Mouse (Mus musculus) stomach, embryonic 14.5 days (tissue): ENCODE measurements around the gene Klrg1. TPM values are rescaled to one million over a fixed set of nuclear protein-coding genes. Genes with fewer than 3 reads are reported as not detected.

Experiments
- ATAC-seq: fragments of 200-750 bp; cut with Nextera tagmentation; 2 replicates; pipeline ENCODE4 v1.8.0; 2017; ENCODE audit warnings: low read depth, moderate TSS enrichment; ENCODE audit not compliant: insufficient number of reproducible peaks, insufficient read depth, low FRiP score
- H3K27ac ChIP-seq: fragments of 300-500 bp; sonication (generic); 2 replicates; pipeline ENCODE4 v1.5.1; 2014; ENCODE audit warnings: mild to moderate bottlenecking, low read length, moderate library complexity, mixed read lengths
- H3K27me3 ChIP-seq: fragments of 300-500 bp; sonication (generic); 2 replicates; pipeline ENCODE4 v1.6.1; 2014; ENCODE audit warnings: low read length, control low read depth, mixed read lengths; ENCODE audit not compliant: control insufficient read depth, insufficient read depth
- H3K36me3 ChIP-seq: fragments of 300-500 bp; sonication (generic); 2 replicates; pipeline ENCODE4 v1.6.1; 2014; ENCODE audit warnings: mild to moderate bottlenecking, control low read depth, low read length, moderate library complexity, mixed read lengths; ENCODE audit not compliant: control insufficient read depth, insufficient read depth
- H3K4me1 ChIP-seq: fragments of 300-500 bp; sonication (generic); 2 replicates; pipeline ENCODE4 v1.6.1; 2014; ENCODE audit warnings: low read length, control low read depth, mixed read lengths; ENCODE audit not compliant: control insufficient read depth, insufficient read depth
- H3K4me2 ChIP-seq: fragments of 300-500 bp; sonication (generic); replicated peaks from 2 replicates; pipeline ENCODE4 v1.6.1; 2014; ENCODE audit warnings: low read depth, low read length, control low read depth
- H3K4me3 ChIP-seq: fragments of 300-500 bp; sonication (generic); 2 replicates; pipeline ENCODE4 v1.5.1; 2014; ENCODE audit warnings: low read depth, low read length, control low read depth
- H3K9ac ChIP-seq: fragments of 300-500 bp; sonication (generic); replicated peaks from 2 replicates; pipeline ENCODE4 v1.6.1; 2014; ENCODE audit warnings: low read depth, mild to moderate bottlenecking, control low read depth, low read length, moderate library complexity, mixed read lengths
- H3K9me3 ChIP-seq: fragments of 300-500 bp; sonication (generic); 2 replicates; pipeline ENCODE4 v1.6.1; 2016; ENCODE audit warnings: low read depth, low read length, control low read depth; ENCODE audit not compliant: control insufficient read depth
- WGBS: fragments of 180-500 bp; shearing (Covaris S2); extraction: QIAGEN DNeasy Blood & Tissue Kit; methylation state at CpG from one replicate; pipeline ENCODE4 v1.1.7; 2014; 5-methylcytosine and 5-hydroxymethylcytosine counted together
- polyA plus RNA-seq: library from polyadenylated mRNA; unstranded; fragments of >200 nt; fragmentation: Nextera tagmentation; extraction: Ambion mirVana; gene quantifications from 2 replicates; pipeline ENCODE4 v1.2.1, GENCODE M21; 2014

The Klrg1 gene
- polyA plus RNA-seq = not detected in 2 replicates

- Histone ChIP-seq H3K9ac (no peak within 1 kb of the TSS), H3K27ac (no peak within 1 kb of the TSS), H3K27me3 (no peaks in the 10 kb centered on the region), H3K9me3 (no peaks in the 10 kb centered on the region), H3K36me3 (no peaks in the 10 kb centered on the region), H3K4me2 (no peak within 1 kb of the TSS), H3K4me1 (no peaks in the 10 kb centered on the region), H3K4me3 (no peak within 1 kb of the TSS)
- WGBS = 79% methylated on average over 6 of the region's 6 CpGs
- no peak for ATAC-seq
Observed at GRCm38 (mm10) chr6:122282782-122283181, at the start of gene Klrg1. Gene Klrg1 (minus strand): TSS chr6:122282882.

GRCm38 (mm10) chr6:122325361-122325975 is 42.8 kb upstream of the Klrg1 start:
- 90% methylated on average over 6 of the region's 6 CpGs for WGBS
- no peaks in the 10 kb centered on the region for H3K4me1 ChIP-seq
- no peak for ATAC-seq
- H3K4me3 ChIP-seq = no peak overlapping the region
- no peaks in the 10 kb centered on the region for H3K9me3 ChIP-seq
- H3K27me3 ChIP-seq = no peaks in the 10 kb centered on the region
- H3K36me3 ChIP-seq = peaks cover 42% of the 10 kb centered on the region
- H3K27ac ChIP-seq = no peak overlapping the region
- H3K4me2 ChIP-seq = no peak overlapping the region
- H3K9ac ChIP-seq = no peak overlapping the region

- H3K36me3 ChIP-seq = peaks cover 61% of the 10 kb centered on the region
- WGBS = 92% methylated on average over 1 of the region's 1 CpGs
- ATAC-seq = no peak
Observed at GRCm38 (mm10) chr6:122318726-122319125, 36.0 kb upstream of the Klrg1 start.

GRCm38 (mm10) chr6:122310187-122310820 is 27.6 kb upstream of the Klrg1 start:
- peak overlapping the region; percentile 50 for H3K4me2 ChIP-seq
- peaks cover 21% of the 10 kb centered on the region for H3K36me3 ChIP-seq
- H3K27me3 ChIP-seq = no peaks in the 10 kb centered on the region
- 54% methylated on average over 5 of the region's 5 CpGs for WGBS
- peak overlapping the region; percentile 77 for H3K4me3 ChIP-seq
- peak overlapping the region; percentile 70; the same call in 1 of the 2 replicates for H3K9ac ChIP-seq
- no peak for ATAC-seq
- peaks cover 15% of the 10 kb centered on the region; the same call in 1 of the 2 replicates for H3K4me1 ChIP-seq
- H3K27ac ChIP-seq = no peak overlapping the region
- no peaks in the 10 kb centered on the region for H3K9me3 ChIP-seq

More at GRCm38 (mm10) chr6:122318726-122319125, 36.0 kb upstream of the Klrg1 start:
- Histone ChIP-seq H3K4me2 (no peak overlapping the region), H3K4me3 (no peak overlapping the region), H3K27ac (no peak overlapping the region), H3K9me3 (no peaks in the 10 kb centered on the region), H3K4me1 (no peaks in the 10 kb centered on the region), H3K27me3 (no peaks in the 10 kb centered on the region), H3K9ac (no peak overlapping the region)

GRCm38 (mm10) chr6:122309446-122309960 is 26.8 kb upstream of the Klrg1 start:
- Histone ChIP-seq H3K27ac (no peak overlapping the region), H3K9ac (peak overlapping the region; percentile 70), H3K4me3 (peak overlapping the region; percentile 77), H3K27me3 (no peaks in the 10 kb centered on the region), H3K36me3 (peaks cover 19% of the 10 kb centered on the region), H3K9me3 (no peaks in the 10 kb centered on the region), H3K4me1 (peaks cover 15% of the 10 kb centered on the region; the same call in 1 of the 2 replicates), H3K4me2 (peak overlapping the region; percentile 50)
- ATAC-seq = no peak
- WGBS = 11% methylated on average over 11 of the region's 11 CpGs

- Histone ChIP-seq H3K27me3 (no peaks in the 10 kb centered on the region), H3K4me3 (peak within 1 kb of the TSS; percentile 77), H3K4me1 (peaks cover 15% of the 10 kb centered on the region; the same call in 1 of the 2 replicates), H3K36me3 (peaks cover 14% of the 10 kb centered on the region), H3K4me2 (peak within 1 kb of the TSS; percentile 50), H3K9ac (peak within 1 kb of the TSS; percentile 70), H3K27ac (peak within 1 kb of the TSS; percentile 10; the same call in 1 of the 2 replicates), H3K9me3 (no peaks in the 10 kb centered on the region)
- ATAC-seq = peak; percentile 99
- WGBS = under 1% methylated on average over 49 of the region's 49 CpGs
Observed at GRCm38 (mm10) chr6:122308505-122309393, 26.1 kb upstream of the Klrg1 start, which contains the start of gene M6pr. Gene M6pr (plus strand): TSS chr6:122308720.

GRCm38 (mm10) chr6:122308136-122308504 is 25.4 kb upstream of the Klrg1 start:
- 63% methylated on average over 6 of the region's 6 CpGs for WGBS

GRCm38 (mm10) chr6:122306707-122307106 is 24.0 kb upstream of the Klrg1 start:
- Histone ChIP-seq H3K9me3 (no peaks in the 10 kb centered on the region), H3K27me3 (no peaks in the 10 kb centered on the region), H3K4me3 (no peak overlapping the region), H3K36me3 (no peaks in the 10 kb centered on the region), H3K9ac (no peak overlapping the region), H3K4me1 (peaks cover 15% of the 10 kb centered on the region; the same call in 1 of the 2 replicates), H3K27ac (no peak overlapping the region), H3K4me2 (no peak overlapping the region)
- 78% methylated on average over 4 of the region's 4 CpGs for WGBS
- ATAC-seq = no peak

More at GRCm38 (mm10) chr6:122308136-122308504, 25.4 kb upstream of the Klrg1 start:
- peak overlapping the region; percentile 26; the same call in 1 of the 2 replicates for H3K4me2 ChIP-seq
- H3K27me3 ChIP-seq = no peaks in the 10 kb centered on the region
- H3K9me3 ChIP-seq = no peaks in the 10 kb centered on the region
- H3K9ac ChIP-seq = no peak overlapping the region
- H3K27ac ChIP-seq = no peak overlapping the region
- H3K4me1 ChIP-seq = peaks cover 15% of the 10 kb centered on the region; the same call in 1 of the 2 replicates
- H3K36me3 ChIP-seq = peaks cover 8% of the 10 kb centered on the region; the same call in 1 of the 2 replicates
- no peak for ATAC-seq
- H3K4me3 ChIP-seq = peak overlapping the region; percentile 77; the same call in 1 of the 2 replicates
